Mouse (Mus musculus) heart, postnatal 0 days (tissue): ENCODE measurements at regions not wholly inside any gene's neighbourhood (a gene's known extent, or its start where the extent isn't known, plus 50 kb on each side); places are given as distances from the start of the nearest gene placed in this dataset.

Experiments
- ATAC-seq: fragments of 200-750 bp; cut with Nextera tagmentation; 2 replicates; pipeline ENCODE4 v1.8.0; 2017; ENCODE audit warnings: low read depth, moderate number of reproducible peaks, moderate library complexity; ENCODE audit not compliant: insufficient read depth
- DNase-seq: peaks from one replicate; pipeline ENCODE4 v3.0.0-alpha.2; 2016; ENCODE audit warnings: low spot score
- H3K27ac ChIP-seq: fragments of 300-500 bp; sonication (generic); 2 replicates; pipeline ENCODE4 v1.5.1; 2014; ENCODE audit warnings: low read depth, mild to moderate bottlenecking
- H3K27me3 ChIP-seq: fragments of 300-500 bp; sonication (generic); 2 replicates; pipeline ENCODE4 v1.6.1; 2014; ENCODE audit warnings: low read length, mixed read lengths; ENCODE audit not compliant: control insufficient read depth, insufficient read depth
- H3K36me3 ChIP-seq: fragments of 300-500 bp; sonication (generic); replicated peaks from 2 replicates; pipeline ENCODE4 v1.6.1; 2014; ENCODE audit warnings: low read length, mixed read lengths; ENCODE audit not compliant: control insufficient read depth, insufficient read depth
- H3K4me1 ChIP-seq: fragments of 300-500 bp; sonication (generic); 2 replicates; pipeline ENCODE4 v1.6.1; 2014; ENCODE audit warnings: antibody characterized with exemption; ENCODE audit not compliant: control insufficient read depth, insufficient read depth
- H3K4me2 ChIP-seq: fragments of 300-500 bp; sonication (generic); 2 replicates; pipeline ENCODE4 v1.6.1; 2014; ENCODE audit warnings: low read depth, mild to moderate bottlenecking, low read length, moderate library complexity
- H3K4me3 ChIP-seq: fragments of 300-500 bp; sonication (generic); 2 replicates; pipeline ENCODE4 v1.5.1; 2014; ENCODE audit warnings: low read depth, low read length
- H3K9ac ChIP-seq: fragments of 300-500 bp; sonication (generic); replicated peaks from 2 replicates; pipeline ENCODE4 v1.6.1; 2014; ENCODE audit warnings: low read depth, low read length, mixed read lengths
- H3K9me3 ChIP-seq: fragments of 300-500 bp; sonication (generic); replicated peaks from 2 replicates; pipeline ENCODE4 v1.6.1; 2016; ENCODE audit warnings: low read length; ENCODE audit not compliant: control insufficient read depth
- CTCF ChIP-seq: IDR thresholded peaks from 2 replicates; pipeline ENCODE4 v1.5.1; 2016; ENCODE audit warnings: antibody characterized with exemption, control low read depth, low read depth
- EP300 ChIP-seq: IDR thresholded peaks from 2 replicates; pipeline ENCODE4 v1.6.1; 2016; ENCODE audit warnings: antibody characterized with exemption, low read depth
- WGBS: fragments of 180-500 bp; shearing (Covaris S2); extraction: QIAGEN DNeasy Blood & Tissue Kit; methylation state at CpG from one replicate; pipeline ENCODE4 v1.1.7; 2014; 5-methylcytosine and 5-hydroxymethylcytosine counted together

- WGBS = 56% methylated on average over 2 of the region's 2 CpGs
- no peak overlapping the region for H3K4me3 ChIP-seq
- no peaks in the 10 kb centered on the region for H3K36me3 ChIP-seq
- H3K27me3 ChIP-seq = no peaks in the 10 kb centered on the region
- TF ChIP-seq EP300 (no peak), CTCF (no peak)
- no peak for ATAC-seq
- no peak for DNase-seq
- no peak overlapping the region for H3K27ac ChIP-seq
- no peak overlapping the region for H3K4me2 ChIP-seq
- H3K9me3 ChIP-seq = no peaks in the 10 kb centered on the region
- H3K4me1 ChIP-seq = no peaks in the 10 kb centered on the region
- no peak overlapping the region for H3K9ac ChIP-seq
These were observed 122.5 kb upstream of the Ogfrl1 start for GRCm38 (mm10) chr1:23520113-23520512.

- 76% methylated on average over 3 of the region's 3 CpGs for WGBS
These were observed 135.1 kb upstream of the Ogfrl1 start for GRCm38 (mm10) chr1:23532659-23533058.

GRCm38 (mm10) chr1:23536621-23537020, 139.0 kb upstream of the Ogfrl1 start:
- no peaks in the 10 kb centered on the region for H3K4me1 ChIP-seq
- ATAC-seq (no peak), DNase-seq (no peak)
- no peaks in the 10 kb centered on the region for H3K9me3 ChIP-seq
- H3K4me2 ChIP-seq = no peak overlapping the region
- H3K27ac ChIP-seq = no peak overlapping the region
- no peaks in the 10 kb centered on the region for H3K36me3 ChIP-seq
- H3K27me3 ChIP-seq = no peaks in the 10 kb centered on the region
- H3K4me3 ChIP-seq = no peak overlapping the region
- WGBS = 77% methylated on average over 10 of the region's 10 CpGs
- TF ChIP-seq EP300 = no peak
- no peak for TF ChIP-seq CTCF
- no peak overlapping the region for H3K9ac ChIP-seq

More at GRCm38 (mm10) chr1:23532659-23533058, 135.1 kb upstream of the Ogfrl1 start:
- H3K4me1 ChIP-seq = no peaks in the 10 kb centered on the region
- DNase-seq = no peak
- ATAC-seq = no peak
- no peak overlapping the region for H3K9ac ChIP-seq
- no peaks in the 10 kb centered on the region for H3K9me3 ChIP-seq
- H3K4me3 ChIP-seq = no peak overlapping the region
- no peak overlapping the region for H3K27ac ChIP-seq
- no peak for TF ChIP-seq EP300
- TF ChIP-seq CTCF = no peak
- no peaks in the 10 kb centered on the region for H3K36me3 ChIP-seq
- no peaks in the 10 kb centered on the region for H3K27me3 ChIP-seq
- no peak overlapping the region for H3K4me2 ChIP-seq

GRCm38 (mm10) chr1:23538419-23538818, 140.8 kb upstream of the Ogfrl1 start:
- Histone ChIP-seq H3K36me3 (no peaks in the 10 kb centered on the region), H3K4me2 (no peak overlapping the region), H3K9ac (no peak overlapping the region), H3K4me1 (no peaks in the 10 kb centered on the region), H3K27ac (no peak overlapping the region), H3K9me3 (no peaks in the 10 kb centered on the region), H3K27me3 (no peaks in the 10 kb centered on the region), H3K4me3 (no peak overlapping the region)
- DNase-seq = no peak
- no peak for ATAC-seq
- no peak for TF ChIP-seq CTCF
- TF ChIP-seq EP300 = no peak
- 45% methylated on average over 6 of the region's 6 CpGs for WGBS

GRCm38 (mm10) chr1:23540594-23540993, 143.0 kb upstream of the Ogfrl1 start:
- Histone ChIP-seq H3K36me3 (no peaks in the 10 kb centered on the region), H3K27me3 (no peaks in the 10 kb centered on the region), H3K9me3 (no peaks in the 10 kb centered on the region), H3K4me2 (no peak overlapping the region), H3K4me3 (no peak overlapping the region), H3K9ac (no peak overlapping the region), H3K27ac (no peak overlapping the region), H3K4me1 (no peaks in the 10 kb centered on the region)
- ATAC-seq (no peak), DNase-seq (no peak)
- 80% methylated on average over 7 of the region's 7 CpGs for WGBS
- TF ChIP-seq EP300 (no peak), CTCF (no peak)

GRCm38 (mm10) chr1:23555794-23556193, 158.2 kb upstream of the Ogfrl1 start:
- WGBS = 57% methylated on average over 3 of the region's 3 CpGs
- no peak overlapping the region for H3K27ac ChIP-seq
- 0 out of 2 replicates have a peak, but pooled peaks cover 2% of the 10 kb centered on the region for H3K4me1 ChIP-seq
- no peak overlapping the region for H3K4me2 ChIP-seq
- H3K9ac ChIP-seq = no peak overlapping the region
- DNase-seq (no peak), ATAC-seq (no peak)
- H3K4me3 ChIP-seq = no peak overlapping the region
- TF ChIP-seq EP300 (no peak), CTCF (no peak)
- H3K36me3 ChIP-seq = no peaks in the 10 kb centered on the region
- no peaks in the 10 kb centered on the region for H3K27me3 ChIP-seq
- H3K9me3 ChIP-seq = no peaks in the 10 kb centered on the region
